Mouse (Mus musculus): ENCODE measurements at regions not wholly inside any gene's neighbourhood (a gene's known extent, or its start where the extent isn't known, plus 50 kb on each side); places are given as distances from the start of the nearest gene placed in this dataset.

GRCm38 (mm10) chr3:35096381-35096780 is 446.2 kb downstream of the Sox2 start:
- Histone ChIP-seq H3K27me3 (ENCODE audit: control insufficient read depth, insufficient read depth, low read length) (no peaks in the 10 kb centered on the region), H3K9me3 (ENCODE audit: control insufficient read depth, low read length) (no peaks in the 10 kb centered on the region), H3K27ac (replicated peaks; ENCODE audit: low read depth, low read length) (no peak overlapping the region), H3K4me3 (replicated peaks; ENCODE audit: low read length) (no peak overlapping the region), H3K36me3 (ENCODE audit: control insufficient read depth, insufficient read depth, low read length) (no peaks in the 10 kb centered on the region), H3K9ac (ENCODE audit: low read depth, low read length, severe bottlenecking) (no peak overlapping the region), H3K4me2 (replicated peaks; ENCODE audit: low read depth, low read length, severe bottlenecking) (no peak overlapping the region), H3K4me1 (ENCODE audit: control insufficient read depth, insufficient read depth, low read length) (no peaks in the 10 kb centered on the region)
- 83% methylated on average over 5 of the region's 5 CpGs for WGBS
- DNase-seq (ENCODE audit: low spot score), result no peak
- no peak for TF ChIP-seq POLR2A (IDR thresholded peaks at IDR 0.05; ENCODE audit: borderline replicate concordance, extremely low read depth, insufficient read depth, insufficient read length)
- ATAC-seq (ENCODE audit: low FRiP score, low read depth), result no peak

GRCm38 (mm10) chr3:35097766-35098165 is 447.6 kb downstream of the Sox2 start:
- WGBS, result 78% methylated on average over 6 of the region's 6 CpGs
- ATAC-seq (ENCODE audit: low FRiP score, low read depth), result no peak

DNA sequence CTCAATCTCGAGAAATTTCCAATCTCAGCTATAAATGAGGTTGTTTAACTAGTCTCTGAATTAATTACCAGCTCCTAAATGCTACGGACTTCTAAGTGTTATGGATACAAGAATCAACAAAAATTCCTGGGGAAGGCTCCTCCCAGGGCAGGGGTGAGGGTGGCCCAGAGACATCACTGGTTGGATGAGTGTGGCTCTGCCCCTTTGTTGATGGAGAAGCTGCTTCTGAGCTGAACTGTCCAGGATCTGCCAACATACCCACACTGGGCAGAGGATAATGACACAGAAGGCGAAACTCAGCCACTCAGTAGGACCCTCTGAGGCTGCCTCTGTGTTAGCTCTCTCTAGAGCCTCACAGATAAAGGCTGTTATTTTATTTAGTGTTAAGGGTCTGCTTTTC is 449.0 kb downstream of the Sox2 start:
- H3K9me3 ChIP-seq (ENCODE audit: control insufficient read depth, low read length), result no peaks in the 10 kb centered on the region
- TF ChIP-seq POLR2A (IDR thresholded peaks at IDR 0.05; ENCODE audit: borderline replicate concordance, extremely low read depth, insufficient read depth, insufficient read length), result no peak
- 63% methylated on average over 3 of the region's 3 CpGs for WGBS
- H3K27ac ChIP-seq (replicated peaks; ENCODE audit: low read depth, low read length), result no peak overlapping the region
- H3K27me3 ChIP-seq (ENCODE audit: control insufficient read depth, insufficient read depth, low read length), result 0 out of 2 replicates have a peak, but pooled peaks cover 4% of the 10 kb centered on the region
- no peak overlapping the region for H3K4me2 ChIP-seq (replicated peaks; ENCODE audit: low read depth, low read length, severe bottlenecking)
- no peaks in the 10 kb centered on the region for H3K4me1 ChIP-seq (ENCODE audit: control insufficient read depth, insufficient read depth, low read length)
- no peak overlapping the region for H3K9ac ChIP-seq (ENCODE audit: low read depth, low read length, severe bottlenecking)
- DNase-seq (ENCODE audit: low spot score) (no peak), ATAC-seq (ENCODE audit: low FRiP score, low read depth) (no peak)
- H3K4me3 ChIP-seq (replicated peaks; ENCODE audit: low read length), result no peak overlapping the region
- H3K36me3 ChIP-seq (ENCODE audit: control insufficient read depth, insufficient read depth, low read length), result no peaks in the 10 kb centered on the region

More at GRCm38 (mm10) chr3:35097766-35098165, 447.6 kb downstream of the Sox2 start:
- Histone ChIP-seq H3K36me3 (ENCODE audit: control insufficient read depth, insufficient read depth, low read length) (no peaks in the 10 kb centered on the region), H3K27me3 (ENCODE audit: control insufficient read depth, insufficient read depth, low read length) (no peaks in the 10 kb centered on the region), H3K4me3 (replicated peaks; ENCODE audit: low read length) (no peak overlapping the region), H3K9me3 (ENCODE audit: control insufficient read depth, low read length) (no peaks in the 10 kb centered on the region), H3K4me1 (ENCODE audit: control insufficient read depth, insufficient read depth, low read length) (no peaks in the 10 kb centered on the region), H3K9ac (ENCODE audit: low read depth, low read length, severe bottlenecking) (no peak overlapping the region), H3K27ac (replicated peaks; ENCODE audit: low read depth, low read length) (no peak overlapping the region), H3K4me2 (replicated peaks; ENCODE audit: low read depth, low read length, severe bottlenecking) (no peak overlapping the region)
- TF ChIP-seq POLR2A (IDR thresholded peaks at IDR 0.05; ENCODE audit: borderline replicate concordance, extremely low read depth, insufficient read depth, insufficient read length), result no peak
- DNase-seq (ENCODE audit: low spot score), result no peak

- no peak for TF ChIP-seq POLR2A (IDR thresholded peaks at IDR 0.05; ENCODE audit: borderline replicate concordance, extremely low read depth, insufficient read depth, insufficient read length)
- H3K4me1 ChIP-seq (ENCODE audit: control insufficient read depth, insufficient read depth, low read length), result no peaks in the 10 kb centered on the region
- no peak overlapping the region for H3K4me3 ChIP-seq (replicated peaks; ENCODE audit: low read length)
- no peak for ATAC-seq (ENCODE audit: low FRiP score, low read depth)
- WGBS, result 84% methylated on average over 10 of the region's 10 CpGs
- H3K36me3 ChIP-seq (ENCODE audit: control insufficient read depth, insufficient read depth, low read length), result no peaks in the 10 kb centered on the region
- no peak overlapping the region for H3K4me2 ChIP-seq (replicated peaks; ENCODE audit: low read depth, low read length, severe bottlenecking)
- no peak for DNase-seq (ENCODE audit: low spot score)
- 0 out of 2 replicates have a peak, but pooled peaks cover 4% of the 10 kb centered on the region for H3K27me3 ChIP-seq (ENCODE audit: control insufficient read depth, insufficient read depth, low read length)
- no peak overlapping the region for H3K9ac ChIP-seq (ENCODE audit: low read depth, low read length, severe bottlenecking)
- no peak overlapping the region for H3K27ac ChIP-seq (replicated peaks; ENCODE audit: low read depth, low read length)
- H3K9me3 ChIP-seq (ENCODE audit: control insufficient read depth, low read length), result no peaks in the 10 kb centered on the region
Measured at GRCm38 (mm10) chr3:35099876-35100420, 449.7 kb downstream of the Sox2 start.

DNA sequence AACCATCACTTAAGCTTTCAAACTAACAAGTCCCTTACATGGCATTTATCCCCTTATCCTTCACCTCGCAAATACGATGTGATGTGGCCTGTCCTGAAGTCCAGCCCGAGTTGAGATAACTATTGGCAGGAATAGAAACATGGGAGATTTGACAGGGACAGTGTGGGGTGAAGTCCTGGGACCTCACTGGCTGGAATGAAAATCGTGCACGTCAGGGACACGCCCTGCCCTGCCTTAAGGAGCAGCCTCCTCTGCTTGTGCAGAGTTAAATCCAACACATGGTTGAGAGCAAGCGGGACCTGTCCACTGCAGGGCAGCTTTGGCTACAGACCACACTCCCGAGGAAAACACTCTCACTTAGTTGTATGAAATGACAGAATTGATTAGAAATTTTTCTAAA is 451.1 kb downstream of the Sox2 start:
- no peaks in the 10 kb centered on the region for H3K4me1 ChIP-seq (ENCODE audit: control insufficient read depth, insufficient read depth, low read length)
- no peak for ATAC-seq (ENCODE audit: low FRiP score, low read depth)
- no peak for DNase-seq (ENCODE audit: low spot score)
- no peak overlapping the region for H3K9ac ChIP-seq (ENCODE audit: low read depth, low read length, severe bottlenecking)
- 0 out of 2 replicates have a peak, but pooled peaks cover 4% of the 10 kb centered on the region for H3K27me3 ChIP-seq (ENCODE audit: control insufficient read depth, insufficient read depth, low read length)
- no peak for TF ChIP-seq POLR2A (IDR thresholded peaks at IDR 0.05; ENCODE audit: borderline replicate concordance, extremely low read depth, insufficient read depth, insufficient read length)
- H3K9me3 ChIP-seq (ENCODE audit: control insufficient read depth, low read length), result no peaks in the 10 kb centered on the region
- no peak overlapping the region for H3K4me2 ChIP-seq (replicated peaks; ENCODE audit: low read depth, low read length, severe bottlenecking)
- no peaks in the 10 kb centered on the region for H3K36me3 ChIP-seq (ENCODE audit: control insufficient read depth, insufficient read depth, low read length)
- H3K4me3 ChIP-seq (replicated peaks; ENCODE audit: low read length), result no peak overlapping the region
- H3K27ac ChIP-seq (replicated peaks; ENCODE audit: low read depth, low read length), result no peak overlapping the region
- WGBS, result 77% methylated on average over 8 of the region's 8 CpGs

Data from limb, embryonic 14.5 days (tissue).